8 mouse cellular contexts compared by ENCODE assay signal in genomic region chr2:180709923-180710272, GRCm38 (mm10). TPM values are rescaled to one million over a fixed set of nuclear protein-coding genes. Genes with fewer than 3 reads are reported as not detected.
DNase-seq lines count a peak whose midpoint lies in the region; ATAC-seq and TF ChIP-seq lines count a peak whose summit lies in the region.

Gene Dido1, minus strand, starts transcription at chr2:180709999.
Gene Gid8, plus strand, starts transcription at chr2:180710117.

- ATAC-seq in forebrain, postnatal 0 days: peak; percentile 98
- ATAC-seq in lung, embryonic 15.5 days (ENCODE audit: borderline replicate concordance, extremely low read depth, low FRiP score, low TSS enrichment): peak; percentile 94

- no peak for TF ChIP-seq EP300 in MEL (IDR thresholded peaks at IDR 0.05; ENCODE audit: low read depth in 1 of 2, low read length in 2 of 2)

- peaks cover 9 to 33% of the 10 kb centered on the region in 2 experiments for H3K4me1 ChIP-seq in MEL (ENCODE audit: control insufficient read depth in 1 of 2, insufficient read depth in 2 of 2, low read length in 2 of 2)
- H3K4me1 ChIP-seq in cerebellum, adult 2 months (ENCODE audit: control insufficient read depth, insufficient read depth, low read length): peaks cover 11% of the 10 kb centered on the region; the same call in 1 of the 2 replicates
- H3K4me1 ChIP-seq in forebrain, postnatal 0 days (ENCODE audit: insufficient read depth): peaks cover 16% of the 10 kb centered on the region
- peaks cover 26% of the 10 kb centered on the region for H3K4me1 ChIP-seq in lung, embryonic 15.5 days

- H3K27ac ChIP-seq in MEL (ENCODE audit: control insufficient read depth, low read depth, low read length): peak within 1 kb of the TSS; percentile 84
- H3K27ac ChIP-seq in cerebellum, adult 2 months (ENCODE audit: insufficient read depth, low read length): peak within 1 kb of the TSS; percentile 67
- H3K27ac ChIP-seq in forebrain, postnatal 0 days (ENCODE audit: low read depth, low read length): peak within 1 kb of the TSS; percentile 86
- peak within 1 kb of the TSS; percentile 82 for H3K27ac ChIP-seq in lung, embryonic 15.5 days

- no peak for TF ChIP-seq CTCF in MEL (IDR thresholded peaks at IDR 0.05 in 2 of 3, conservative IDR thresholded peaks at IDR 0.05 in 1 of 3; ENCODE audit: control insufficient read depth in 1 of 3, insufficient read depth in 1 of 3, low read depth in 2 of 3, low read length in 3 of 3, poor library complexity in 1 of 3, severe bottlenecking in 1 of 3)
- no peak for TF ChIP-seq CTCF in cerebellum, adult 2 months (IDR thresholded peaks at IDR 0.05; ENCODE audit: borderline replicate concordance, insufficient read depth, low read depth, low read length)
- TF ChIP-seq CTCF in forebrain, postnatal 0 days (IDR thresholded peaks at IDR 0.05; ENCODE audit: low read depth): no peak

- H3K36me3 ChIP-seq in MEL (ENCODE audit: control insufficient read depth in 1 of 2, insufficient read depth in 2 of 2, low read length in 2 of 2): peaks cover 8 to 43% of the 10 kb centered on the region in 2 experiments
- H3K36me3 ChIP-seq in forebrain, postnatal 0 days (ENCODE audit: insufficient read depth): peaks cover 15% of the 10 kb centered on the region
- peaks cover 11% of the 10 kb centered on the region for H3K36me3 ChIP-seq in lung, embryonic 15.5 days

- no peak for TF ChIP-seq RAD21 in MEL (IDR thresholded peaks at IDR 0.05; ENCODE audit: low read depth, low read length)

- peak in 1 of 2 experiments; percentile 78; a peak in 2 of 4 replicates for TF ChIP-seq POLR2A in MEL (IDR thresholded peaks at IDR 0.05; ENCODE audit: control insufficient read depth in 1 of 2, insufficient read depth in 1 of 2, low read depth in 1 of 2, low read length in 2 of 2, poor library complexity in 1 of 2)
- TF ChIP-seq POLR2A in cerebellum, adult 2 months (IDR thresholded peaks at IDR 0.05; ENCODE audit: borderline replicate concordance, insufficient read depth, low read length): peak; percentile 61; the same call in 1 of the 2 replicates

- peak within 1 kb of the TSS; percentile 95 for H3K9ac ChIP-seq in MEL (ENCODE audit: control insufficient read depth, low read depth, low read length, poor library complexity, severe bottlenecking)
- H3K9ac ChIP-seq in forebrain, postnatal 0 days: peak within 1 kb of the TSS; percentile 95
- peak within 1 kb of the TSS; percentile 100 for H3K9ac ChIP-seq in lung, embryonic 15.5 days

- peaks cover 65% of the 10 kb centered on the region for H3K79me2 ChIP-seq in MEL (ENCODE audit: control insufficient read depth, insufficient read depth, low read length, poor library complexity)

- WGBS in cerebellum, adult 2 months: under 1% methylated on average over 43 of the region's 43 CpGs
- 3% methylated on average over 35 of the region's 43 CpGs for WGBS in forebrain, postnatal 0 days
- 1% methylated on average over 36 of the region's 43 CpGs for WGBS in lung, embryonic 15.5 days

- DNase-seq in MEL (ENCODE audit: low read depth, low spot score): peak; percentile 98
- peak; percentile 98 for DNase-seq in cerebellum, adult 2 months
- DNase-seq in forebrain, postnatal 0 days: peak; percentile 98
- peak; percentile 96 for DNase-seq in heart, postnatal 4 days
- peak; percentile 93 to 95 for DNase-seq in layer of hippocampus, adult 8-10 months (ENCODE audit: low spot score in 2 of 2)
- DNase-seq in ovary, adult 18-20 months (ENCODE audit: low spot score): peak; percentile 94
- peak; percentile 99 for DNase-seq in thymus, postnatal 0 days (ENCODE audit: low spot score)

- peak within 1 kb of the TSS; percentile 80 for H3K4me2 ChIP-seq in forebrain, postnatal 0 days (ENCODE audit: low read depth)
- H3K4me2 ChIP-seq in lung, embryonic 15.5 days: peak within 1 kb of the TSS; percentile 61

- H3K9me3 ChIP-seq in MEL (replicated peaks; ENCODE audit: insufficient read depth, low read length): no peaks in the 10 kb centered on the region
- no peaks in the 10 kb centered on the region for H3K9me3 ChIP-seq in forebrain, postnatal 0 days (ENCODE audit: low read length)
- no peaks in the 10 kb centered on the region for H3K9me3 ChIP-seq in lung, embryonic 15.5 days

- no peaks in the 10 kb centered on the region for H3K27me3 ChIP-seq in MEL (ENCODE audit: control insufficient read depth in 1 of 2, insufficient read depth in 2 of 2, low read length in 2 of 2)
- no peaks in the 10 kb centered on the region for H3K27me3 ChIP-seq in cerebellum, adult 2 months (ENCODE audit: control insufficient read depth, insufficient read depth, low read length)
- H3K27me3 ChIP-seq in forebrain, postnatal 0 days (ENCODE audit: insufficient read depth, low read length): no peaks in the 10 kb centered on the region
- H3K27me3 ChIP-seq in lung, embryonic 15.5 days: no peaks in the 10 kb centered on the region

- H3K4me3 ChIP-seq in MEL (ENCODE audit: control insufficient read depth in 1 of 2, insufficient read depth in 1 of 2, low read depth in 2 of 2, low read length in 2 of 2): peak within 1 kb of the TSS; percentile 86 to 99
- H3K4me3 ChIP-seq in cerebellum, adult 2 months (replicated peaks; ENCODE audit: insufficient read depth, low read depth, low read length): peak within 1 kb of the TSS; percentile 84
- H3K4me3 ChIP-seq in forebrain, postnatal 0 days (ENCODE audit: low read depth, low read length): peak within 1 kb of the TSS; percentile 100
- peak within 1 kb of the TSS; percentile 100 for H3K4me3 ChIP-seq in lung, embryonic 15.5 days

TF ChIP-seq in MEL, 35 proteins besides CTCF, POLR2A, EP300 and RAD21 (continues in another document):
- peak; percentile 68; the same call in 1 of the 2 replicates for TF ChIP-seq ZMIZ1 (IDR thresholded peaks at IDR 0.05; ENCODE audit: low read depth, low read length)
- peak; percentile 74 for TF ChIP-seq TCF12 (IDR thresholded peaks at IDR 0.05; ENCODE audit: low read depth, low read length)
- TF ChIP-seq CHD1 (IDR thresholded peaks at IDR 0.05; ENCODE audit: low read depth, low read length): no peak
- TF ChIP-seq TAL1 (IDR thresholded peaks at IDR 0.05; ENCODE audit: low read length): no peak
- TF ChIP-seq POLR2AphosphoS2 (IDR thresholded peaks at IDR 0.05; ENCODE audit: low read length): peak; percentile 47; the same call in 1 of the 2 replicates
- no peak for TF ChIP-seq MEF2A (IDR thresholded peaks at IDR 0.05; ENCODE audit: extremely low read depth, insufficient replicate concordance, low read depth, low read length, poor library complexity, severe bottlenecking)
- TF ChIP-seq SIN3A (IDR thresholded peaks at IDR 0.05; ENCODE audit: low read length): peak; percentile 91
- no peak for TF ChIP-seq UBTF (IDR thresholded peaks at IDR 0.05; ENCODE audit: borderline replicate concordance, insufficient read depth, low read depth, low read length)
- TF ChIP-seq KAT2A (conservative IDR thresholded peaks at IDR 0.05; ENCODE audit: low read depth, low read length): peak; percentile 82
- TF ChIP-seq MAZ (IDR thresholded peaks at IDR 0.05; ENCODE audit: low read depth, low read length): peak; percentile 73
- TF ChIP-seq CHD2 (IDR thresholded peaks at IDR 0.05; ENCODE audit: low read length): peak; percentile 92
- no peak for TF ChIP-seq MAX (IDR thresholded peaks at IDR 0.05; ENCODE audit: low read length)
- no peak for TF ChIP-seq E2F4 (IDR thresholded peaks at IDR 0.05; ENCODE audit: borderline replicate concordance, low read depth, low read length)
- TF ChIP-seq MXI1 (IDR thresholded peaks at IDR 0.05; ENCODE audit: low read depth, low read length): peak; percentile 79; the same call in 1 of the 2 replicates
- TF ChIP-seq GATA1 (IDR thresholded peaks at IDR 0.05; ENCODE audit: low read depth, low read length): no peak
- no peak for TF ChIP-seq MAFK (IDR thresholded peaks at IDR 0.05; ENCODE audit: borderline replicate concordance, low read depth, low read length)
- TF ChIP-seq RCOR1 (IDR thresholded peaks at IDR 0.05; ENCODE audit: low read depth, low read length): no peak
- TF ChIP-seq GABPA (IDR thresholded peaks at IDR 0.05; ENCODE audit: low read depth, low read length): no peak
- TF ChIP-seq USF1 (IDR thresholded peaks at IDR 0.05; ENCODE audit: low read depth, low read length): no peak
- peak; percentile 80 for TF ChIP-seq ELF1 (IDR thresholded peaks at IDR 0.05; ENCODE audit: low read depth, low read length)
- TF ChIP-seq ZC3H11A (IDR thresholded peaks at IDR 0.05; ENCODE audit: low read depth, low read length): no peak
- TF ChIP-seq POLR2AphosphoS5 (IDR thresholded peaks at IDR 0.05; ENCODE audit: borderline replicate concordance, low read depth, low read length): no peak
- TF ChIP-seq SMC3 (IDR thresholded peaks at IDR 0.05; ENCODE audit: low read depth, low read length): no peak
- TF ChIP-seq TBP (IDR thresholded peaks at IDR 0.05; ENCODE audit: low read depth, low read length): peak; percentile 89
- TF ChIP-seq ZKSCAN1 (IDR thresholded peaks at IDR 0.05; ENCODE audit: low read depth, low read length): no peak

RNA-seq across cellular contexts. Expression of gene Dido1, which starts in this region (rescaled TPM):
- total RNA-seq in MEL (2012; rRNA removed): 27.9 and 30.1 TPM in 2 replicates
- 10 to 100 TPM; 17.8 to 35.1 TPM for polyA plus RNA-seq in MEL (2012; ENCODE audit: insufficient read depth in 1 of 2, insufficient read length in 2 of 2, low read depth in 1 of 2, low replicate concordance in 2 of 2, missing spikeins in 1 of 2)
- 36.2 and 37.9 TPM in 2 replicates for polyA plus RNA-seq in cerebellum, adult 2 months (2012; rRNA removed)
- 41.2 and 50.2 TPM in 2 replicates for total RNA-seq in forebrain, postnatal 0 days (2014; rRNA removed)
- polyA plus RNA-seq in forebrain, postnatal 0 days (2015; fragmentation: Nextera tagmentation; extraction: Ambion mirVana): 12.2 and 17.6 TPM in 2 replicates
- 10 to 100 TPM; 40.5 to 44.0 TPM for total RNA-seq in heart, postnatal 4 days (2021)
- total RNA-seq in layer of hippocampus, adult 8-10 months (2022): 10 to 100 TPM; 55.2 to 63.2 (median 60.2) TPM
- 29.3 and 31.7 TPM in 2 replicates for polyA plus RNA-seq in lung, embryonic 15.5 days (2015; fragmentation: Nextera tagmentation; extraction: Ambion mirVana)
- polyA plus RNA-seq in thymus, postnatal 0 days (2015; fragmentation: Nextera tagmentation; extraction: Ambion mirVana): 25.6 and 32.2 TPM in 2 replicates

RNA-seq across cellular contexts. Expression of gene Gid8, which starts in this region (rescaled TPM):
- 42.7 and 52.8 TPM in 2 replicates for total RNA-seq in MEL (2012; rRNA removed)
- polyA plus RNA-seq in MEL (2012; ENCODE audit: insufficient read depth in 1 of 2, insufficient read length in 2 of 2, low read depth in 1 of 2, low replicate concordance in 2 of 2, missing spikeins in 1 of 2): 10 to 100 TPM in 1 of 2 experiments, not detected in 1; 65.5 TPM
- polyA plus RNA-seq in cerebellum, adult 2 months (2012; rRNA removed): 61.6 and 65.4 TPM in 2 replicates
- total RNA-seq in forebrain, postnatal 0 days (2014; rRNA removed): 49.8 and 69.9 TPM in 2 replicates
- polyA plus RNA-seq in forebrain, postnatal 0 days (2015; fragmentation: Nextera tagmentation; extraction: Ambion mirVana): 43.6 and 50.6 TPM in 2 replicates
- total RNA-seq in heart, postnatal 4 days (2021): 10 to 100 TPM; 68.5 to 69.9 TPM
- total RNA-seq in layer of hippocampus, adult 8-10 months (2022): 10 to 100 TPM; 57.7 to 66.1 (median 60.0) TPM
- 55.0 and 56.0 TPM in 2 replicates for polyA plus RNA-seq in lung, embryonic 15.5 days (2015; fragmentation: Nextera tagmentation; extraction: Ambion mirVana)
- polyA plus RNA-seq in thymus, postnatal 0 days (2015; fragmentation: Nextera tagmentation; extraction: Ambion mirVana): 50.5 and 53.1 TPM in 2 replicates

Comparison
In these comparisons a context has a peak if more than half of its experiments do, and no peak if none do; other contexts are left out.
1. Peak in every context shown above with its lines: DNase-seq, ATAC-seq, H3K4me3 ChIP-seq and H3K27ac ChIP-seq.